Mouse (Mus musculus) c-Kit-positive CD71-positive TER-119-negative erythroid progenitor cells, embryonic 14.5 days (primary cell): ENCODE data around the gene Dscam.

Source experiments
- DNase-seq: peaks from one replicate; pipeline ENCODE4 v3.0.0-alpha.2; 2013; ENCODE audit warnings: low read depth

Gene Dscam

GRCm38 (mm10) chr16:96563350-96564257 is 606.9 kb downstream of the Dscam start:
- DNase-seq: no peak

DNA sequence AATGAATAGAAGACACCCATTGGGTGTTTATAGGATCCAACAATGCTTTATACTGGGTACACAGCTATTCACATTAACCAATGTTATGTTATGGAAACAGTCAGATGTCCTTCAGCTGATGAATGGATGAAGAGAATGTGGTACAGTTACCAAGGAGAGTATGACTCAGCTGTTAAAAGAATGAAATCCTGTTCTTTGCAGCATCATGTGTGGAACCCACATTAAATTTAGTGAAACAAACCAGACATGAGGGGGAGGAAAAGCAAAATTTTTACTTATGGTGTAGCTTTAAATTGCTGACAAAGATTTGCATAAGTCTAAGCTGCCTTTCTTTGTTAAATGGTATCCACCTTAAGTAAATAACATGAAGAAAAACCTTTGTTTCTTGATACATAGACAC is 610.8 kb downstream of the Dscam start:
- no peak for DNase-seq

GRCm38 (mm10) chr16:96558341-96558740 is 612.2 kb downstream of the Dscam start:
- DNase-seq: no peak

- DNase-seq: no peak
Observed at GRCm38 (mm10) chr16:96556621-96557020, 613.9 kb downstream of the Dscam start.

- no peak for DNase-seq
Observed at GRCm38 (mm10) chr16:96555412-96555811, 615.1 kb downstream of the Dscam start.

- no peak for DNase-seq
Observed at GRCm38 (mm10) chr16:96552680-96553079, 617.9 kb downstream of the Dscam start.

GRCm38 (mm10) chr16:96541056-96541455 is 629.5 kb downstream of the Dscam start:
- no peak for DNase-seq
